16 mouse cellular contexts compared by ENCODE assay signal in genomic region chr10:94098100-94098499, GRCm38 (mm10). TPM values are rescaled to one million over a fixed set of nuclear protein-coding genes. Genes with fewer than 3 reads are reported as not detected.
A peak's percentile ranks its signal among the peaks of the same experiment; 100 is the strongest.
DNase-seq lines count a peak whose midpoint lies in the region; ATAC-seq and TF ChIP-seq lines count a peak whose summit lies in the region.
"Had no signal": no experiment of that assay in that cellular context is flagged by ENCODE, and none has a peak within 500 bp of the region (broad histone marks: within the 10 kb centered on the region; RNA-seq: fewer than 3 reads in every experiment).

No protein-coding gene starts in this region.

- DNase-seq in heart, embryonic 10.5 days (ENCODE audit: low spot score): no peak
- DNase-seq in heart, postnatal 36 days: no peak
- peak; percentile 17 to 34 for DNase-seq in adrenal gland, postnatal 36 days
- no peak for DNase-seq in liver, postnatal 0 days
- no peak for DNase-seq in thymus, adult 18-20 months
- no peak for DNase-seq in frontal cortex, postnatal 10 days (ENCODE audit: low spot score in 2 of 2)
- DNase-seq: heart, adult 2 months; kidney, adult 2 months; layer of hippocampus, postnatal 36 days; left cerebral cortex, postnatal 4 days; thymus, postnatal 36 days had no signal

- no peaks in the 10 kb centered on the region for H3K36me3 ChIP-seq in heart, embryonic 10.5 days
- peaks cover 5% of the 10 kb centered on the region for H3K36me3 ChIP-seq in liver, postnatal 0 days (replicated peaks; ENCODE audit: insufficient read depth, low read length)
- H3K36me3 ChIP-seq: lung, embryonic 15.5 days; midbrain, embryonic 13.5 days had no signal

- peak; percentile 23; the same call in 1 of the 2 replicates for TF ChIP-seq CTCF in liver, postnatal 0 days (IDR thresholded peaks at IDR 0.05; ENCODE audit: low read depth)

- peak; percentile 75 for TF ChIP-seq EP300 in liver, postnatal 0 days (IDR thresholded peaks at IDR 0.05; ENCODE audit: low read depth)

- WGBS in heart, embryonic 10.5 days: 80% methylated on average over 3 of the region's 3 CpGs
- 34% methylated on average over 3 of the region's 3 CpGs for WGBS in liver, postnatal 0 days (ENCODE audit: insufficient replicate concordance)

- H3K4me1 ChIP-seq in heart, embryonic 10.5 days: peaks cover 19% of the 10 kb centered on the region; the same call in 1 of the 2 replicates
- peaks cover 17% of the 10 kb centered on the region for H3K4me1 ChIP-seq in liver, postnatal 0 days (ENCODE audit: insufficient read depth)
- H3K4me1 ChIP-seq: forebrain, embryonic 13.5 days; midbrain, embryonic 13.5 days had no signal

- no peak overlapping the region; the same call in 1 of the 2 replicates for H3K9ac ChIP-seq in liver, postnatal 0 days (replicated peaks)
- H3K9ac ChIP-seq: forebrain, embryonic 13.5 days; lung, embryonic 15.5 days; midbrain, embryonic 13.5 days had no signal

- no peaks in the 10 kb centered on the region for H3K9me3 ChIP-seq in heart, embryonic 10.5 days
- H3K9me3 ChIP-seq in liver, postnatal 0 days (ENCODE audit: low read length): no peaks in the 10 kb centered on the region
- H3K9me3 ChIP-seq: forebrain, embryonic 13.5 days; lung, embryonic 15.5 days; midbrain, embryonic 13.5 days had no signal

- intact Hi-C loops in heart, postnatal 36 days (cut with DNase I): no loop called here

- 0 out of 2 replicates have a peak overlapping the region, but pooled peaks have one; percentile 24 for H3K27ac ChIP-seq in heart, embryonic 10.5 days
- H3K27ac ChIP-seq in liver, postnatal 0 days (ENCODE audit: low read depth): peak overlapping the region; percentile 52; the same call in 1 of the 2 replicates
- H3K27ac ChIP-seq: forebrain, embryonic 13.5 days; heart, adult 2 months; midbrain, embryonic 13.5 days had no signal

- peak; percentile 82 for ATAC-seq in liver, postnatal 0 days
- peak; percentile 82 for ATAC-seq in megakaryocyte, adult 5-6 weeks (ENCODE audit: poor library complexity, severe bottlenecking)
- ATAC-seq: forebrain, embryonic 13.5 days; hindbrain, embryonic 16.5 days had no signal

- H3K4me2 ChIP-seq in liver, postnatal 0 days (ENCODE audit: low read depth, low read length): no peak overlapping the region
- H3K4me2 ChIP-seq: forebrain, embryonic 13.5 days; lung, embryonic 15.5 days; midbrain, embryonic 13.5 days had no signal

- H3K4me3 ChIP-seq in heart, embryonic 10.5 days: no peak overlapping the region
- H3K4me3 ChIP-seq in liver, postnatal 0 days (ENCODE audit: low read depth, low read length): no peak overlapping the region
- H3K4me3 ChIP-seq: forebrain, embryonic 13.5 days; heart, adult 2 months; lung, embryonic 15.5 days; midbrain, embryonic 13.5 days had no signal

- no peaks in the 10 kb centered on the region for H3K27me3 ChIP-seq in heart, embryonic 10.5 days (ENCODE audit: insufficient read depth, poor library complexity, severe bottlenecking)
- no peaks in the 10 kb centered on the region for H3K27me3 ChIP-seq in liver, postnatal 0 days (ENCODE audit: insufficient read depth, low read length)
- H3K27me3 ChIP-seq: forebrain, embryonic 13.5 days; lung, embryonic 15.5 days; midbrain, embryonic 13.5 days had no signal

RNA-seq across cellular contexts. Expression of gene Nr2c1, which starts 49.7 kb away (rescaled TPM):
- polyA plus RNA-seq in heart, embryonic 10.5 days (2016; fragmentation: Nextera tagmentation; extraction: Ambion mirVana): 8.8 and 9.3 TPM in 2 replicates
- 1 to 10 TPM; 7.7 to 7.9 TPM for total RNA-seq in heart, postnatal 36 days (2021)
- total RNA-seq in adrenal gland, postnatal 36 days (2021): 10 to 100 TPM; 11.8 to 15.8 TPM
- 2.4 and 2.9 TPM in 2 replicates for polyA plus RNA-seq in liver, postnatal 0 days (2015; fragmentation: Nextera tagmentation; extraction: Ambion mirVana)
- total RNA-seq in megakaryocyte, adult 5-6 weeks (2015): 9.8 and 10.6 TPM in 2 replicates
- 3.5 and 3.9 TPM in 2 replicates for total RNA-seq in megakaryocyte, adult 5-6 weeks (2017)

Comparison
In these comparisons a context has a peak if more than half of its experiments do, and no peak if none do; other contexts are left out.
1. DNase-seq: peak in adrenal gland, postnatal 36 days (2 of 2); none in heart, embryonic 10.5 days (single experiment), heart, postnatal 36 days (0 of 2), liver, postnatal 0 days (single experiment), thymus, adult 18-20 months (0 of 2) and frontal cortex, postnatal 10 days (0 of 2).